Mouse (Mus musculus): ENCODE data around the gene Smim5. TPM values are rescaled to one million over a fixed set of nuclear protein-coding genes. Genes with fewer than 3 reads are reported as not detected.

Gene Smim5
- polyA plus RNA-seq, 1 experiment from 2014 or later: 4.8 TPM

DNA sequence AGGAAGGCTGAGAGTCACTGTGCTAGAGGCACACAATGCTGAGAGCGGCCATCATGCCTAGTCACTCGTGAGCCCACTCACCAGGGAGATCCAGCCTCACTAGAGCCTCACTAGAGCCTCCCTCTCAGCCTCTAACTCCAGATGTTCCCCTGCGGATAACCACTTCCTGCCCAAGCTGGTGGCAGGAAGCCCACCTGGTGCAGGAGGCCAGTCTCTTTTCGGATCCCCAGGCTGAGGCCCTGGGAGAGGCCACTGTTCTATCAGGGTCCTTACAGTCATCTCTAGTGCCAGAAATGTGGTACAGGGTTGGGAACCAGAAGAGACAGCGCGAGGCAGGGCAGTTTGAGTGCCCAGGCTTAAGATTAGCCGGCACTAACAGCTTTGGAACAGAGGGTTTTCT is 1.3 kb upstream of the Smim5 start:
- ATAC-seq (ENCODE audit: borderline replicate concordance, extremely low read depth, low FRiP score, low TSS enrichment): no peak
- no peaks in the 10 kb centered on the region for H3K9me3 ChIP-seq
- H3K4me2 ChIP-seq: no peak overlapping the region
- no peak overlapping the region for H3K4me3 ChIP-seq
- H3K4me1 ChIP-seq: peaks cover 47% of the 10 kb centered on the region
- H3K27ac ChIP-seq: no peak overlapping the region
- 68% methylated on average over 7 of the region's 7 CpGs for WGBS
- no peaks in the 10 kb centered on the region for H3K27me3 ChIP-seq
- peaks cover 8% of the 10 kb centered on the region; the same call in 1 of the 2 replicates for H3K36me3 ChIP-seq
- no peak overlapping the region for H3K9ac ChIP-seq

DNA sequence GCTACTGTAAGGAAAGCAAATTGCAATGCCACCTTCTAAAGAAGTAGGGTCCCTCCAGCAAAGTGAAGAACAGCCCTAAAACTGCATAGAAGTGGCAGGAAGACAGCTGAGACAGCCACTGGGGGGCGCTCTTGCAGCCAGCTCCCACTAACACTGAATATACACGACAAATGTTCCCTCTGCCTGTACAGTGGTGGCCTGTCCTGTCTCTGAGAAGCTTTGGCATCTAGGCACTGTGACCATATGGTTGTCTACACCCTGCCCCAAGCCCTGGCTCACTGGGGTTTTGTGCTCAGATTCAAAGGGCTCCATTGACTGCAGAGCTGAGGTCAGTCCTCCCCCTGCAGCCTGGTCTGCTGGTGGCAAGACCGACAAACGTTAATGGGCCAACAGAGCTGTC is 880 bp upstream of the Smim5 start:
- WGBS: 18% methylated on average over 4 of the region's 4 CpGs

DNA sequence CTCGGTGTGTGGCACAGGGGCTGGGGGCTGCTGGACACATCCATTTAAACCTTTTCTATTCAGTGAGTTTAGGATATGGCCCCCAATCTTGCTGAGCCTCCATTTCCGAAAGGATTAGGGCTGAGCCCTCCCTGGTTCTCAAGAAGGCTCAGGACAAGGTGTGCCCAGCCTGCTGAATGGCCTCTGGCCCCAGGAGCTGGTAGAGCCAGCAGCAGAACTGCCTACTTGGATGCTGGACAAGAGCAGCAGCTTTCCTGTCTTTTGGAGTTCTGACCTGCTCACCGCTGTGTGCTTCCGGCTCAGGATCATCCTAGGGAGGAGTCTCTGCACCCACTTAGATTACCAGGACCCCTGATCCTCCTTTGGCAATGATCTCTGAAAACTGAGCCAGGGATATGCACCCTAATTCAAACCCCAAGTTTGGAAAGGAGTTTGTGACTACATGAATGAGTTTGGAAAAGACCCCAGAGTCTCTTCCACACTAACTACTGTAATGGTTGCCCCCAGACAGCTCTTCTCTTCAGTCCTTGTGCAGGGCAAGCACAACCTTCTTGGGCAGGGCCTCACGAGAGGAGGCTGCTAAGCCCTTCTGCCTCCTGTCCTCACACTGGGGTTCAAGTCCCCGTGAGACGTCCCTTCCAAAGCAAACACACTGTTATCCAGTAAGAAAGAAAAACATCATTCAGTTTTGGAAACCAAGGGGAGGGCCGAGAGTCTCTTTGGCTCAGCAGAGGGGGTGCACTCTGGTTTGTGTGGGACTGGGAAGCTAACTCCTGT is 983 bp downstream of the Smim5 start:
- Histone ChIP-seq H3K4me2 (peak overlapping the region; percentile 25; the same call in 1 of the 2 replicates), H3K4me3 (no peak overlapping the region), H3K36me3 (0 out of 2 replicates have a peak, but pooled peaks cover under 1% of the 10 kb centered on the region), H3K9ac (no peak overlapping the region), H3K27me3 (no peaks in the 10 kb centered on the region), H3K27ac (0 out of 2 replicates have a peak overlapping the region, but pooled peaks have one; percentile 70), H3K4me1 (peaks cover 70% of the 10 kb centered on the region), H3K9me3 (no peaks in the 10 kb centered on the region)
- 68% methylated on average over 8 of the region's 8 CpGs for WGBS
- ATAC-seq (ENCODE audit: borderline replicate concordance, extremely low read depth, low FRiP score, low TSS enrichment): no peak

More for the DNA sequence above, 880 bp upstream of the Smim5 start:
- Histone ChIP-seq H3K4me1 (peaks cover 51% of the 10 kb centered on the region), H3K9ac (no peak overlapping the region), H3K4me3 (no peak overlapping the region), H3K36me3 (peaks cover 8% of the 10 kb centered on the region; the same call in 1 of the 2 replicates), H3K9me3 (no peaks in the 10 kb centered on the region), H3K27ac (no peak overlapping the region), H3K27me3 (no peaks in the 10 kb centered on the region), H3K4me2 (no peak overlapping the region)
- ATAC-seq (ENCODE audit: borderline replicate concordance, extremely low read depth, low FRiP score, low TSS enrichment): no peak

DNA sequence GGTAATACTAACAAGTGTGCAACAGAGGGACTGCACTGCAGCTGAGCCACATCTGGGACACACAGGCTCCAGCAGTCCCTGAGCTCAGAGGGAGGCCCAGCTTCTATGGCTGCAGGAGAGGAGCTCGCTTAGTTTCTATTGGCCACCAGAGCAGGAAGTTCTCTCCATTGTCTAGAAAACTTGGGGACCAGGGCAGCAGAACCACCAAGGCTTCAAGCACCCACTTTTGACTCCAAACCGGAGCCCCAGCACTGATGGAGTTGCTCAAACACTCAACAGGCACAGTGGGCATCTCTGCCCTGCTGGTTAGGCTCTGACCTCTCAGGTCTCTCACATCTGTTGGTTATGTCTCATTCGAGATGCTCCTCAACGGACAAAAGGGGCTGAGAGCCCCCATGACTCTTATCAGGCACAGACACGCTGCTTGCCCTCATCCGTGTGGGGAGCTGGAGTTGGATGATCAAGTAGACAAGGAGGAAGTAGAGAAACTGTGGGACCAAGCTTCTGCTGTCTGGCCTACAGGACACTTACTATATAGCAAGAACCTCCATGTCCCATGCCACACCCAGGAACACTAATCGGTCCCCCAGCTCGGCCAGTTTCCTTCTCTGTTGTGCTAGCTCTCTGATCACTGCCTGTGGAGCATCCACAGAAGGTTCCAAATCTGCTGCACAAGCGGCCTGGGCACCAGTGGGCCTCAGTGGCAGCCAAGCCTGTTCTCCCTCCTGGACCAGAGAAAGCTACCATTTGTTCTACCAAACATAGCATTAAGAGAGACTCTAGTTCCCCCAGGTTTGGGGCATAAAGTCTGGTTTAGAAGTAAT is 1.8 kb downstream of the Smim5 start:
- Histone ChIP-seq H3K9me3 (no peaks in the 10 kb centered on the region), H3K4me1 (peaks cover 76% of the 10 kb centered on the region), H3K4me3 (no peak overlapping the region), H3K27ac (peak overlapping the region; percentile 70; the same call in 1 of the 2 replicates), H3K36me3 (no peaks in the 10 kb centered on the region), H3K27me3 (no peaks in the 10 kb centered on the region), H3K4me2 (no peak overlapping the region), H3K9ac (no peak overlapping the region)
- 82% methylated on average over 9 of the region's 9 CpGs for WGBS
- no peak for ATAC-seq (ENCODE audit: borderline replicate concordance, extremely low read depth, low FRiP score, low TSS enrichment)

DNA sequence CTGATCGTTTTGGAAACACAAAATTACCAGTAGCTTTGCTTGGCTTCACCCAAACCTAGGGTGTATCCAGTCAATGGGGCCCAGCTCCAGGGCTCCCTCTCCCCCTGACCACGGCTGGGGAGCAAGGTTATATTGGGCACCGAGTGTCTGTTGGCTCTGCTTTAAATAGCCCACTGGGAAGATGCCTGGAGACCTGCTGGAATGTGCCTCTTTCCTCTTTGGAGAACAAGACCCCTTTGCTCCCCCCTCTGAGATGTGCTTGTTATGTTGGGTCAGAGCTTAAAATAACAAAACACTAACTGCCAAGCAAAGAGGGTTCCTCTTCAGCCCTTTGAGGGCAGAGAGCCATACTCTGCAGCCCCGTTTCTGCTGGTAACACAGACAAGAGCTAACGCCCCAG is 2.4 kb downstream of the Smim5 start:
- Histone ChIP-seq H3K36me3 (no peaks in the 10 kb centered on the region), H3K27ac (peak overlapping the region; percentile 70), H3K27me3 (no peaks in the 10 kb centered on the region), H3K4me1 (peaks cover 76% of the 10 kb centered on the region), H3K9ac (no peak overlapping the region), H3K4me3 (no peak overlapping the region), H3K9me3 (no peaks in the 10 kb centered on the region), H3K4me2 (no peak overlapping the region)
- WGBS: 79% methylated on average over 5 of the region's 5 CpGs
- ATAC-seq (ENCODE audit: borderline replicate concordance, extremely low read depth, low FRiP score, low TSS enrichment): no peak

DNA sequence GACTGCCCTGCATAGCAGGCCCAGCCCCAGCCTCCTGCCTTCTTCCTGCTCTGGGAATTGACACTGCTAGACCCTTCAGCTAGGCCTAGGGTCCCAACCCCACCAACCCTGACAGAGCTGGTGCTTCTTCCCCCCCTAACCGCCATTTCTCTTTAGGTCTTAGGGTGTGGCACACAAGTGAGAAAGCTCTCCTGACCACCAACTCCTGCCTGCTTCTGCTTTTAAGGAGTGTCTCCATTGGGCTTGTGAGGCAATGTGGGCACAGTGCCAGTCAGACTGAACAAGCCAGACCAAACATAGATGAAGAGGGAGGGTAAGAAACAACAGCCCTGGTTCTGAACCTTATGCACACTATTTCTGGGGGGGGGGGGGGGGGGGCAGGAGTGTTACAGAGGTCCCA is 3.1 kb downstream of the Smim5 start:
- peaks cover 76% of the 10 kb centered on the region for H3K4me1 ChIP-seq
- 68% methylated on average over 1 of the region's 1 CpGs for WGBS
- no peak overlapping the region for H3K9ac ChIP-seq
- H3K27ac ChIP-seq: peak overlapping the region; percentile 79
- no peaks in the 10 kb centered on the region for H3K36me3 ChIP-seq
- no peaks in the 10 kb centered on the region for H3K27me3 ChIP-seq
- H3K4me3 ChIP-seq: no peak overlapping the region
- H3K4me2 ChIP-seq: peak overlapping the region; percentile 0; the same call in 1 of the 2 replicates
- ATAC-seq (ENCODE audit: borderline replicate concordance, extremely low read depth, low FRiP score, low TSS enrichment): no peak
- no peaks in the 10 kb centered on the region for H3K9me3 ChIP-seq

DNA sequence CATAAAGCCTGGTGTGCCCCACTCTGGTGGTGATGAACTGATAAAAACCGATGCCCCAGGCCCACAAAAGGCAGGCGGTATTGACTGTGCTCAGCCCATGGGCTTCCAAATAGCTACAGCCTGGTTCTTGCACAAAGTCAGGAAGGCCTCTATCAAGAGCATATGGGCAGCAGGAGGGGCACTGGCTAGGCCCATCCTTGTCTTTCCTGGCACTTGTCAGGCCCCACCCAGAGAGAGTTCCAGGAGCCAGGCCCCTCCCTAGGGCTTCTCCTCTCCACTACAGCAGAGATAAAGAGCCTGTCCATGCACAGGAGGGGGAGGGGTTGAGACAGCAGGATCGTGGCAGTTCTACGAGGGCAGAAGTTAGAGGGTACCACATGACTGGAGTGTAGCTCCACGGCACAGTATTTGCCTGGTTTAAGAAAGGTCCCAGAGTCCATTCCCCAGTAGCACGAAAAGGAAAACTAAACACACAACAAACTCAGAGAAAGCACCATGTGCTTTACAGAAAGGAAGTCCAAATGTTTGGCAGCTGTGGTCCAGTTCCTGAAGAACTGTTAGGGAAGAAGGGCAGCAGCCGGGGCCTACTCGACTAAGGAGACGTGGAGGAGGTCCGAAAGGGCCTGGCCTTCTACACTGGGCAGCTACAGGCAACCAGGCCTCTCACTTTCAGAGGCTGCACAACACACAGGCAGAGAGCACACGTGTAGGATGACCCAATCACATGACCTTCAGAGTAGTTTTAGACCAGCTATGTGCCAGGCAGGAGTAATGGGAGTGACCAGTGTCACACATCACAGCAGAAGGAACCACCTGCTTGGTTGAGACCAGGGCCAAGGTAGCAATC is 3.8 kb downstream of the Smim5 start:
- Histone ChIP-seq H3K27me3 (no peaks in the 10 kb centered on the region), H3K9ac (no peak overlapping the region), H3K4me1 (peaks cover 75% of the 10 kb centered on the region), H3K9me3 (no peaks in the 10 kb centered on the region), H3K4me3 (no peak overlapping the region), H3K36me3 (no peaks in the 10 kb centered on the region), H3K4me2 (peak overlapping the region; percentile 2; the same call in 1 of the 2 replicates), H3K27ac (peak overlapping the region; percentile 79)
- 40% methylated on average over 11 of the region's 11 CpGs for WGBS
- ATAC-seq (ENCODE audit: borderline replicate concordance, extremely low read depth, low FRiP score, low TSS enrichment): peak; percentile 49

DNA sequence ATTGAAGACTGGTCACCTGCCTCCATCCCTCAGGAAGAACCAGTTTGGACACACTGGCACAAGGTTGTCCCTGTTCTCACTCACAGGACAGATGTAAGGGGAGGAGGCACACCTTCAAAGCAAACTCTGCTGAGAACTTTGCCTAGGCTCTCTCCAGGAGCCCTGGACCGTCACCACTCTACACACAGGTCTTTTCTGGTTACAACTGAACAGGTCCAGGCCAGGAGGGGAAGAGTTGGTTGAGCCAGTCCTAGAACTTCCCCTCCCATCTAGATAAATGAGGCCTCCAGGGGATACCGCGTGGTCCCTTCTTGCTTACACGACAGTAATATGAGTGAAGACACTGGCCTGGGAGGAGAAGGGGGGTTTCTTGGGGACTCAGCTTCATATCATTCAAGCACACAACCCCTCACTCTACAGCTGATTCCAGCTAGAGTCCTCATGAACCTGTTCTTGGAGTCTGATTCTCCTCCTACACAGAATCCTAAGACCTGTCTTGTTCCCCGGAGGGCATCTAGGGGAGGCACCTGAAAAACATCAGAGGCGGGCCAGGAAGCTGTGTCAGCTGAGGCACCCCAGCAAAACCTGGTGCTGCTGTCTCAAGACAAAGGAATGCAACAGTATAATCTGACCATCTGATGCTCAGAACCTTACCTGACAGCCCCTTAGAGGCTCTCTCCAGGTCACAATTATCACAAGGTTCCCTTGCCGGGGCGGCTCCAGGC is 4.6 kb downstream of the Smim5 start:
- Histone ChIP-seq H3K4me2 (peak overlapping the region; percentile 19; the same call in 1 of the 2 replicates), H3K4me3 (no peak overlapping the region), H3K9me3 (no peaks in the 10 kb centered on the region), H3K4me1 (peaks cover 68% of the 10 kb centered on the region), H3K9ac (no peak overlapping the region), H3K36me3 (no peaks in the 10 kb centered on the region), H3K27me3 (no peaks in the 10 kb centered on the region), H3K27ac (peak overlapping the region; percentile 79)
- WGBS: 58% methylated on average over 8 of the region's 8 CpGs
- no peak for ATAC-seq (ENCODE audit: borderline replicate concordance, extremely low read depth, low FRiP score, low TSS enrichment)

DNA sequence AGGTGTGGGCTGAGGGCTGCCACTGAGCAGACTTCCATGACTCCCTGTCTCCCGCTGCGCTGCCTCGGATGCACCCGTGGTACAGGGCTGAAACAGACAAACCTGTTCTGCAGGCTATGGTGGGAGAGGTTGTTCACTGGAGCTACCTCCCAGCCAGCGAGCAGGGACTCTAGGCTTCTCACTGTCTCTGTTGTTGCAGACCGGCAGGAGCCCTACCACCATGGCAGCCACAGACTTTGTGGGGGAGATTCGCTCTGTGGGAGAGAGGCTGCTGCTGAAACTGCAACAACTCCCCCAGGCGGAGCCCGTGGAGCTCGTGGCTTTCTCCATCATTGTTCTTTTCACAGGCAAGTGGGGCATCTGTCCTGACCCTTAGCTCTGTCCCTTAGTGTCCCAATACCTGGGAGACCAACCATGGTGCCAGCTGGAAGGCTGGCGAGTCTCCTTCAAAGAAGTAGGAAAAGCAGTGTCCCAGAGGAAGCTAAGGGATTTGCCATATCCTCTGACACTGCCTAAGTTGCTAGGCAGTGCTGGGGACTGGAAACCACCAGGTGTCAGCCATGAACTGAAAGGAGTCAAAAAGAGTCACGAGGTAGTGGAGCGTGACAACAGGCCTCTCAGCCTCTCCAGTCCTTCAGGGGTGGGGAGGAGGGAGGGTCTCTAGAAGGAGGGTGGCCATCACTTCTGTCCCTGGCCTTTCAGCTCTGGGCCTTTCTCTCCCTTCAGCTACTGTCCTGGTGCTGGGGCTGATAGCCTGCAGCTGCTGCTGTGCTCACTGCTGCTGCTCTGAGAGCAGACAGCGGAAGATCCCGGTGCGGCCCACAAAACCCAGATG is 5.4 kb downstream of the Smim5 start:
- no peak overlapping the region for H3K4me3 ChIP-seq
- no peaks in the 10 kb centered on the region for H3K36me3 ChIP-seq
- peaks cover 60% of the 10 kb centered on the region for H3K4me1 ChIP-seq
- no peaks in the 10 kb centered on the region for H3K27me3 ChIP-seq
- H3K4me2 ChIP-seq: 0 out of 2 replicates have a peak overlapping the region, but pooled peaks have one; percentile 19
- no peak for ATAC-seq (ENCODE audit: borderline replicate concordance, extremely low read depth, low FRiP score, low TSS enrichment)
- no peaks in the 10 kb centered on the region for H3K9me3 ChIP-seq
- 37% methylated on average over 16 of the region's 16 CpGs for WGBS
- H3K27ac ChIP-seq: peak overlapping the region; percentile 79
- no peak overlapping the region for H3K9ac ChIP-seq

DNA sequence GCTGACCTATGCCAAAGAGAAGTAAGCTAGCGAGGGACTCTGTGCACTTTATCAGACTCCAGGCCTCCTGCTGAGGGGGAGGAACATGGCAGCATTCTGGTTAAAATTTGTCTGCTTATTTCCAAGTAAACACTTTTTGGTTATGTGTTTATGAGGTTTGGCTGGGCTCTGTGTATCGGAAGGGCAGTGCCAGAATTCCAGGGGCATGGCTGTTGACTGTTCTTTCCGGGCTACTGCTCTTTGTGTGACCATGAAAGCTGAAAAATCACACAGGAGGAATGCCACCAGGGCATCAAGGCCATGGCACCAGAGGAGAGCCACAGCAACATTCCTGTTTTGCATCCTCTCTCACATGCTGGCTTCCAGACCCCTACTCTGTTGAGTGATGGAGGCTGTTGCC is 6.3 kb downstream of the Smim5 start:
- Histone ChIP-seq H3K36me3 (no peaks in the 10 kb centered on the region), H3K9me3 (no peaks in the 10 kb centered on the region), H3K4me2 (no peak overlapping the region), H3K4me1 (peaks cover 54% of the 10 kb centered on the region), H3K27ac (no peak overlapping the region), H3K4me3 (no peak overlapping the region), H3K9ac (no peak overlapping the region), H3K27me3 (no peaks in the 10 kb centered on the region)
- no peak for ATAC-seq (ENCODE audit: borderline replicate concordance, extremely low read depth, low FRiP score, low TSS enrichment)
- WGBS: 64% methylated on average over 3 of the region's 3 CpGs

Measured in lung, embryonic 15.5 days (tissue).